15 mouse cellular contexts compared by ENCODE assay signal in genomic region chr10:62172841-62173553, GRCm38 (mm10). TPM values are rescaled to one million over a fixed set of nuclear protein-coding genes. Genes with fewer than 3 reads are reported as not detected.
DNase-seq lines count a peak whose midpoint lies in the region; ATAC-seq and TF ChIP-seq lines count a peak whose summit lies in the region.
"Had no signal": no experiment of that assay in that cellular context is flagged by ENCODE, and none has a peak within 500 bp of the region (broad histone marks: within the 10 kb centered on the region; RNA-seq: fewer than 3 reads in every experiment).

No protein-coding gene starts in this region.

- no peak for DNase-seq in forebrain, embryonic 11.5 days (ENCODE audit: low spot score)
- peak; percentile 12 for DNase-seq in embryonic facial prominence, embryonic 14.5 days (ENCODE audit: low spot score)
- no peak for DNase-seq in MN1 (ENCODE audit: low spot score)
- DNase-seq in cerebellum, adult 8-10 months: no peak
- no peak for DNase-seq in thymus, postnatal 0 days (ENCODE audit: low spot score)
- DNase-seq: adrenal gland, postnatal 14 days; heart, postnatal 36 days; spleen, adult 18-20 months; thymus, adult 18-20 months had no signal

- no peaks in the 10 kb centered on the region for H3K9me3 ChIP-seq in forebrain, embryonic 11.5 days (ENCODE audit: control insufficient read depth, low read length)
- H3K9me3 ChIP-seq in forebrain, embryonic 16.5 days (ENCODE audit: control insufficient read depth, low read length): no peaks in the 10 kb centered on the region
- peaks cover 6% of the 10 kb centered on the region for H3K9me3 ChIP-seq in E14TG2a.4 (ENCODE audit: low read length)
- no peaks in the 10 kb centered on the region for H3K9me3 ChIP-seq in embryonic facial prominence, embryonic 14.5 days (ENCODE audit: control insufficient read depth, low read length)
- no peaks in the 10 kb centered on the region for H3K9me3 ChIP-seq in midbrain, embryonic 15.5 days
- H3K9me3 ChIP-seq: heart, embryonic 10.5 days; kidney, embryonic 15.5 days had no signal

- no peak overlapping the region for H3K27ac ChIP-seq in forebrain, embryonic 11.5 days (ENCODE audit: low read depth, low read length)
- H3K27ac ChIP-seq in forebrain, embryonic 16.5 days (ENCODE audit: low read length): no peak overlapping the region
- no peak overlapping the region for H3K27ac ChIP-seq in embryonic facial prominence, embryonic 14.5 days (replicated peaks; ENCODE audit: low read depth, low read length)
- H3K27ac ChIP-seq in midbrain, embryonic 15.5 days: no peak overlapping the region
- H3K27ac ChIP-seq: heart, embryonic 10.5 days; kidney, embryonic 15.5 days had no signal

- H3K4me1 ChIP-seq in forebrain, embryonic 11.5 days (replicated peaks; ENCODE audit: control insufficient read depth, insufficient read depth, low read length): peaks cover 13% of the 10 kb centered on the region
- no peaks in the 10 kb centered on the region for H3K4me1 ChIP-seq in forebrain, embryonic 16.5 days (replicated peaks; ENCODE audit: control insufficient read depth, insufficient read depth, low read length)
- H3K4me1 ChIP-seq in E14TG2a.4 (replicated peaks; ENCODE audit: low read depth, low read length): peaks cover 17% of the 10 kb centered on the region
- peaks cover 9% of the 10 kb centered on the region; the same call in 1 of the 2 replicates for H3K4me1 ChIP-seq in embryonic facial prominence, embryonic 14.5 days (ENCODE audit: control insufficient read depth, insufficient read depth, low read length)
- H3K4me1 ChIP-seq in midbrain, embryonic 15.5 days: peaks cover 18% of the 10 kb centered on the region

- no peaks in the 10 kb centered on the region for H3K36me3 ChIP-seq in forebrain, embryonic 11.5 days (ENCODE audit: control insufficient read depth, insufficient read depth, low read length)
- no peaks in the 10 kb centered on the region for H3K36me3 ChIP-seq in forebrain, embryonic 16.5 days (ENCODE audit: control insufficient read depth, insufficient read depth)
- H3K36me3 ChIP-seq in E14TG2a.4 (ENCODE audit: insufficient read depth, low read length): no peaks in the 10 kb centered on the region
- no peaks in the 10 kb centered on the region for H3K36me3 ChIP-seq in embryonic facial prominence, embryonic 14.5 days (ENCODE audit: control insufficient read depth, insufficient read depth, low read length)
- no peaks in the 10 kb centered on the region for H3K36me3 ChIP-seq in midbrain, embryonic 15.5 days (replicated peaks)
- H3K36me3 ChIP-seq: heart, embryonic 10.5 days; kidney, embryonic 15.5 days had no signal

- WGBS in forebrain, embryonic 11.5 days: 2% methylated on average over 9 of the region's 9 CpGs
- WGBS in forebrain, embryonic 16.5 days: 8% methylated on average over 9 of the region's 9 CpGs
- WGBS in embryonic facial prominence, embryonic 14.5 days: 4% methylated on average over 8 of the region's 9 CpGs
- WGBS in midbrain, embryonic 15.5 days: 6% methylated on average over 9 of the region's 9 CpGs

- no peak for TF ChIP-seq CTCF in E14TG2a.4 (conservative IDR thresholded peaks at IDR 0.05; ENCODE audit: low read length)

- peak; percentile 44; the same call in 1 of the 2 replicates for ATAC-seq in forebrain, embryonic 11.5 days (replicated peaks; ENCODE audit: low FRiP score)
- no peak for ATAC-seq in forebrain, embryonic 16.5 days
- no peak for ATAC-seq in embryonic facial prominence, embryonic 14.5 days (ENCODE audit: low read depth)
- 0 out of 2 replicates have a peak, but pooled peaks have one; percentile 56 for ATAC-seq in midbrain, embryonic 15.5 days (replicated peaks)

- H3K9ac ChIP-seq in forebrain, embryonic 11.5 days (ENCODE audit: low read length): 0 out of 2 replicates have a peak overlapping the region, but pooled peaks have one; percentile 27
- no peak overlapping the region for H3K9ac ChIP-seq in forebrain, embryonic 16.5 days (replicated peaks; ENCODE audit: low read depth, low read length)
- H3K9ac ChIP-seq in embryonic facial prominence, embryonic 14.5 days (ENCODE audit: low read depth, low read length): no peak overlapping the region
- H3K9ac ChIP-seq in midbrain, embryonic 15.5 days: no peak overlapping the region
- H3K9ac ChIP-seq: kidney, embryonic 15.5 days had no signal

- H3K4me3 ChIP-seq in forebrain, embryonic 11.5 days (ENCODE audit: low read depth, low read length): no peak overlapping the region
- no peak overlapping the region for H3K4me3 ChIP-seq in forebrain, embryonic 16.5 days (replicated peaks; ENCODE audit: low read length)
- H3K4me3 ChIP-seq in E14TG2a.4 (replicated peaks; ENCODE audit: low read length): peak overlapping the region; percentile 26; the same call in 1 of the 2 replicates
- H3K4me3 ChIP-seq in embryonic facial prominence, embryonic 14.5 days (ENCODE audit: low read depth, low read length): no peak overlapping the region
- no peak overlapping the region for H3K4me3 ChIP-seq in midbrain, embryonic 15.5 days
- H3K4me3 ChIP-seq: heart, embryonic 10.5 days; kidney, embryonic 15.5 days had no signal

- H3K27me3 ChIP-seq in forebrain, embryonic 11.5 days (ENCODE audit: control insufficient read depth, insufficient read depth, low read length): peaks cover 2% of the 10 kb centered on the region; the same call in 1 of the 2 replicates
- H3K27me3 ChIP-seq in forebrain, embryonic 16.5 days (replicated peaks; ENCODE audit: control insufficient read depth, insufficient read depth, low read length): no peaks in the 10 kb centered on the region
- H3K27me3 ChIP-seq in E14TG2a.4 (ENCODE audit: insufficient read depth, low read length): peaks cover 17% of the 10 kb centered on the region
- no peaks in the 10 kb centered on the region for H3K27me3 ChIP-seq in embryonic facial prominence, embryonic 14.5 days (replicated peaks; ENCODE audit: control insufficient read depth, insufficient read depth, low read length)
- H3K27me3 ChIP-seq in midbrain, embryonic 15.5 days (replicated peaks): peaks cover 14% of the 10 kb centered on the region; the same call in 1 of the 2 replicates

- H3K4me2 ChIP-seq in forebrain, embryonic 11.5 days (ENCODE audit: low read depth, low read length, severe bottlenecking): no peak overlapping the region
- no peak overlapping the region for H3K4me2 ChIP-seq in forebrain, embryonic 16.5 days (ENCODE audit: low read length)
- H3K4me2 ChIP-seq in embryonic facial prominence, embryonic 14.5 days (ENCODE audit: low read depth, low read length): no peak overlapping the region
- H3K4me2 ChIP-seq in midbrain, embryonic 15.5 days: no peak overlapping the region
- H3K4me2 ChIP-seq: kidney, embryonic 15.5 days had no signal

RNA-seq across cellular contexts. Expression of gene Fam241b, which starts 29.3 kb away (rescaled TPM):
- 8.0 and 9.3 TPM in 2 replicates for polyA plus RNA-seq in forebrain, embryonic 11.5 days (2014; fragmentation: Nextera tagmentation; extraction: Ambion mirVana)
- 153 and 185 TPM in 2 replicates for polyA plus RNA-seq in forebrain, embryonic 16.5 days (2015; fragmentation: Nextera tagmentation; extraction: Ambion mirVana)
- 3.0 and 4.2 TPM in 2 replicates for polyA plus RNA-seq in embryonic facial prominence, embryonic 14.5 days (2014; fragmentation: Nextera tagmentation; extraction: Ambion mirVana)
- 194 and 204 TPM in 2 replicates for polyA plus RNA-seq in midbrain, embryonic 15.5 days (2015; fragmentation: Nextera tagmentation; extraction: Ambion mirVana)
- 10.5 and 12.6 TPM in 2 replicates for polyA plus RNA-seq in thymus, postnatal 0 days (2015; fragmentation: Nextera tagmentation; extraction: Ambion mirVana)

RNA-seq across cellular contexts. Expression of gene Neurog3, which starts 40.1 kb away (rescaled TPM):
- 0.23 and 0.48 TPM in 2 replicates for polyA plus RNA-seq in forebrain, embryonic 11.5 days (2014; fragmentation: Nextera tagmentation; extraction: Ambion mirVana)
- 0.16 TPM in 1 of 2 replicates, not detected in the other for polyA plus RNA-seq in forebrain, embryonic 16.5 days (2015; fragmentation: Nextera tagmentation; extraction: Ambion mirVana)
- polyA plus RNA-seq in embryonic facial prominence, embryonic 14.5 days (2014; fragmentation: Nextera tagmentation; extraction: Ambion mirVana): not detected in 2 replicates
- polyA plus RNA-seq in midbrain, embryonic 15.5 days (2015; fragmentation: Nextera tagmentation; extraction: Ambion mirVana): 0.13 and 0.19 TPM in 2 replicates
- polyA plus RNA-seq in thymus, postnatal 0 days (2015; fragmentation: Nextera tagmentation; extraction: Ambion mirVana): not detected in 2 replicates
- polyA plus RNA-seq: heart, embryonic 10.5 days; kidney, embryonic 15.5 days; limb, embryonic 11.5 days had no signal

RNA-seq across cellular contexts. Expression of gene Tspan15, which starts 58.1 kb away (rescaled TPM):
- polyA plus RNA-seq in forebrain, embryonic 11.5 days (2014; fragmentation: Nextera tagmentation; extraction: Ambion mirVana): 13.9 and 15.5 TPM in 2 replicates
- polyA plus RNA-seq in forebrain, embryonic 16.5 days (2015; fragmentation: Nextera tagmentation; extraction: Ambion mirVana): 13.9 and 15.4 TPM in 2 replicates
- 9.5 and 10.3 TPM in 2 replicates for polyA plus RNA-seq in embryonic facial prominence, embryonic 14.5 days (2014; fragmentation: Nextera tagmentation; extraction: Ambion mirVana)
- 21.1 and 23.4 TPM in 2 replicates for polyA plus RNA-seq in midbrain, embryonic 15.5 days (2015; fragmentation: Nextera tagmentation; extraction: Ambion mirVana)
- 3.7 and 4.5 TPM in 2 replicates for polyA plus RNA-seq in thymus, postnatal 0 days (2015; fragmentation: Nextera tagmentation; extraction: Ambion mirVana)

Comparison
In these comparisons a context has a peak if more than half of its experiments do, and no peak if none do; other contexts are left out.
1. ATAC-seq: peak in forebrain, embryonic 11.5 days (single experiment) and midbrain, embryonic 15.5 days (single experiment); none in forebrain, embryonic 16.5 days (single experiment) and embryonic facial prominence, embryonic 14.5 days (single experiment).
2. RNA of gene Fam241b, which starts 29.3 kb away (polyA plus RNA-seq): 194 to 204 TPM in midbrain, embryonic 15.5 days and 153 to 185 TPM in forebrain, embryonic 16.5 days; 10.5 to 12.6 TPM in thymus, postnatal 0 days, 8.0 to 9.3 TPM in forebrain, embryonic 11.5 days and 3.0 to 4.2 TPM in embryonic facial prominence, embryonic 14.5 days; every median in the first group is over 10 times any median in the second.